Mouse (Mus musculus): Measurements from ENCODE around the gene Iqsec3. TPM values are rescaled to one million over a fixed set of nuclear protein-coding genes. Genes with fewer than 3 reads are reported as not detected.
"Not testable (repeated sequence)": the region's sequence is repeated elsewhere in the genome, so short reads cannot be mapped to it uniquely, and the experiment has no call there.

The Iqsec3 gene
- polyA plus RNA-seq, 1 experiment from 2014 or later: not detected

- Histone ChIP-seq H3K27me3 (no peaks in the 10 kb centered on the region), H3K9me3 (replicated peaks) (peaks cover 7% of the 10 kb centered on the region; the same call in 1 of the 2 replicates), H3K4me1 (replicated peaks) (no peaks in the 10 kb centered on the region), H3K9ac (no peak overlapping the region), H3K4me3 (replicated peaks) (no peak overlapping the region), H3K27ac (no peak overlapping the region), H3K4me2 (no peak overlapping the region), H3K36me3 (no peaks in the 10 kb centered on the region)
- no peak for ATAC-seq (ENCODE audit: low read depth)
- DNase-seq: no peak
- WGBS (ENCODE audit: insufficient replicate concordance): 71% methylated on average over 4 of the region's 4 CpGs
Observed at GRCm38 (mm10) chr6:121392610-121393252, 80.7 kb downstream of the Iqsec3 start.

DNA sequence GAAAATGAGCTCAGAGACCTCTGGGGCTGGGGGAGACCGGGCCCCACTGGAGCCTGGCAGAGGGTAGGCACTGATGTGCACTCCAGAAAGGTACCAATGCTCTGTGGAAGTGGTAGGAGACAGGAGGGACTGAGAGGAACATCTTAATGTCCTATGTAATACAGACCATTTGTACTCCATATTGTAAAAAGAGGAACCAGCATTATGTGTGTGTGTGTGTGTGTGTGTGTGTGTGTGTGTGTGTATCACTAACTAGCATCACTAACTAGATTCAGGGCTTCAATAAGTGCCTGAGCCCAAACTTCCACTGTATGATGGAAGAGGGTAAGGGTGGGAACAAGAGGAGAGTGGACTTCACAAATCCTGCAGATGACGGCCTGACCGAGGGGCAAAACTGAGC lies 88.1 kb downstream of the Iqsec3 start:
- Histone ChIP-seq H3K27me3 (no peaks in the 10 kb centered on the region), H3K4me1 (replicated peaks) (no peaks in the 10 kb centered on the region)
- WGBS (ENCODE audit: insufficient replicate concordance): 74% methylated on average over 3 of the region's 3 CpGs

GRCm38 (mm10) chr6:121382071-121382470 lies 91.4 kb downstream of the Iqsec3 start:
- Histone ChIP-seq H3K4me1 (replicated peaks) (no peaks in the 10 kb centered on the region), H3K27ac (no peak overlapping the region), H3K27me3 (no peaks in the 10 kb centered on the region), H3K9me3 (replicated peaks) (no peaks in the 10 kb centered on the region), H3K36me3 (no peaks in the 10 kb centered on the region), H3K9ac (no peak overlapping the region), H3K4me3 (replicated peaks) (no peak overlapping the region), H3K4me2 (no peak overlapping the region)
- DNase-seq: no peak
- no peak for ATAC-seq (ENCODE audit: low read depth)
- WGBS (ENCODE audit: insufficient replicate concordance): 53% methylated on average over 10 of the region's 10 CpGs

More for the DNA sequence above, 88.1 kb downstream of the Iqsec3 start:
- H3K9ac ChIP-seq: no peak overlapping the region
- no peaks in the 10 kb centered on the region for H3K9me3 ChIP-seq (replicated peaks)
- ATAC-seq (ENCODE audit: low read depth) (no peak), DNase-seq (no peak)
- no peak overlapping the region for H3K4me2 ChIP-seq
- H3K36me3 ChIP-seq: no peaks in the 10 kb centered on the region
- no peak overlapping the region for H3K4me3 ChIP-seq (replicated peaks)
- no peak overlapping the region for H3K27ac ChIP-seq

DNA sequence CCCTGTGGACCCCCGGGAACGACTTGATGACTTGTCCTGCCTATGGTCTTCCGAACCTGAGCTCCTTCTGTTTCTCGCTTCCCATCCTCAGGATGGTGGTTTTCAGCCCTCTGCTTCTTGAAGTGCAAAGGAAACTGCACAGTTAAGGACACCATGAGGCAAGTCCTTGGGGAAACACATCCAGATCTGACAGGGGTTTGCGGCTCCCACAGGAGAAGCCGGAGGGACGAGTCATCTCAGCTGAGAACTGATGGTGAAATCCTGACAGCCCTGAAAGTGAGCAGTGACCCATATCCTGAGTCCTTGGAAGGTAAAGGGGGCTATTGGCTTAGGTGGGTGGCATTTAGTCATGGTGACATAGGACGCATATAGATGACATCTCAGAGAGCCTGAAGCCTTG lies 92.9 kb downstream of the Iqsec3 start:
- WGBS (ENCODE audit: insufficient replicate concordance): 62% methylated on average over 8 of the region's 8 CpGs
- no peak overlapping the region for H3K4me3 ChIP-seq (replicated peaks)
- H3K9ac ChIP-seq: no peak overlapping the region
- no peak overlapping the region for H3K4me2 ChIP-seq
- H3K9me3 ChIP-seq (replicated peaks): no peaks in the 10 kb centered on the region
- ATAC-seq (ENCODE audit: low read depth): no peak
- DNase-seq: no peak
- H3K27ac ChIP-seq: no peak overlapping the region
- no peaks in the 10 kb centered on the region for H3K27me3 ChIP-seq
- H3K4me1 ChIP-seq (replicated peaks): no peaks in the 10 kb centered on the region
- no peaks in the 10 kb centered on the region for H3K36me3 ChIP-seq

DNA sequence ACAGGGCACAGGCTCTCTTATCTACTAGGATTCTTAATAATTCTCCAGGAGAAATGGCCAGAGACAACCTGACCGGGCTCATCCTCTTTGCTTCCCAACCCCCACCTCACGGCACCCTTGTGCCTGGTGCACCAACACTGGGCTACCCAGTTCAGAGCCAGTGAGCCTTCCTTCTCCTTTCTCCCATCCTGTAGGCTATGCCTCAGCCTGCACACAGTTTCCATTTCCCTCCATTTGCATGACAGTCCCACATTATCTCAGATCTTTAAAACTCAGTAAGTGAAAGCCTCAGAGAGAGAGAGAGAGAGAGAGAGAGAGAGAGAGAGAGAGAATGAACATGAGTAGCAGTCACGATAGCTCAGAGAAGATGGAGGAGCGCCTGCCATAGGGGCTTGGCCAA lies 95.2 kb downstream of the Iqsec3 start:
- Histone ChIP-seq H3K4me2 (no peak overlapping the region), H3K4me3 (replicated peaks) (no peak overlapping the region), H3K27ac (no peak overlapping the region), H3K9ac (no peak overlapping the region), H3K27me3 (no peaks in the 10 kb centered on the region), H3K9me3 (replicated peaks) (no peaks in the 10 kb centered on the region), H3K36me3 (no peaks in the 10 kb centered on the region), H3K4me1 (replicated peaks) (no peaks in the 10 kb centered on the region)
- DNase-seq: no peak
- WGBS (ENCODE audit: insufficient replicate concordance): 52% methylated on average over 4 of the region's 4 CpGs
- no peak for ATAC-seq (ENCODE audit: low read depth)

- no peak overlapping the region for H3K27ac ChIP-seq
- no peak overlapping the region for H3K9ac ChIP-seq
- H3K4me2 ChIP-seq: no peak overlapping the region
- H3K36me3 ChIP-seq: no peaks in the 10 kb centered on the region
- no peaks in the 10 kb centered on the region for H3K9me3 ChIP-seq (replicated peaks)
- DNase-seq (no peak), ATAC-seq (ENCODE audit: low read depth) (no peak)
- 49% methylated on average over 12 of the region's 12 CpGs for WGBS (ENCODE audit: insufficient replicate concordance)
- H3K4me3 ChIP-seq (replicated peaks): no peak overlapping the region
- no peaks in the 10 kb centered on the region for H3K27me3 ChIP-seq
- no peaks in the 10 kb centered on the region for H3K4me1 ChIP-seq (replicated peaks)
Observed at GRCm38 (mm10) chr6:121376159-121376558, 97.3 kb downstream of the Iqsec3 start.

DNA sequence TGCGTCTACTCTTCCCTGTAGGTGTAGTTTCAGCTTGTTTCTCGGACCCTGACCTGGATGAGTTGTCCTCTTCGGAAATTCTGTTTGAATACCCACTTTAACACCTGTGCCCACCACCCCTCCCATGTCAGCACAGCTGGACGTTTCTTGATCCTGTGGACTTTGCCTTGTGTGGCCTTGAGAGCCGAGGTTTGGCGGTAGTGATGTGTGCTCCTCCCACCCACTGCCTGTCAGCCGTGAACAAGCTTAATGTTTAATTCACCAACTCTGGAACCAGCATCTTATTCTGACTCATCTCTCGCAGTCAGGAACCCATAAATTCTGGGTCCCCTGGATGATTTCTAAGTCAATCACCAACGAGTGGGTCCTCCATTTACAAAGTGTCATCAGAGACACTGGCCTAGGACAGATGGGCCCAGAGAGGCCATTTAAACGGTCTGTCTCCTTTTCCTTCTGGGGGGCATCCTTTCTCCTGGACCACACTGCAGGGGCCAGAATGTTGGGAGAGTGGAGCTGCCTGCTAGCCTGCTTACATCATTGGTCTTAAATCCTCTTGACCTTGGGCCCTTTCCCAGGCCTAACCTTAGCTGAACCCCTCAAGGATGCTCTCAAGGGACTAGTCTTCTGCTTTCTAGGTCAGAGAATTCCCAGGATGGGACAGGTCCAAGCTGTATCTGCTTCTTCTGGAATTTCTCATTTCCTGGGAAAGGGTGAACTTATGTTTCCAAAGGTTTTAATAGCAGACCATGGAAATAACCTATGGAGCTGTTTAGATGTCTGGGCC lies 102.1 kb downstream of the Iqsec3 start:
- Histone ChIP-seq H3K4me2 (no peak overlapping the region), H3K4me1 (replicated peaks) (no peaks in the 10 kb centered on the region), H3K9me3 (replicated peaks) (no peaks in the 10 kb centered on the region), H3K27ac (no peak overlapping the region), H3K27me3 (no peaks in the 10 kb centered on the region), H3K36me3 (no peaks in the 10 kb centered on the region), H3K4me3 (replicated peaks) (no peak overlapping the region), H3K9ac (no peak overlapping the region)
- DNase-seq (no peak), ATAC-seq (ENCODE audit: low read depth) (no peak)
- WGBS (ENCODE audit: insufficient replicate concordance): 55% methylated on average over 10 of the region's 10 CpGs

GRCm38 (mm10) chr6:121367099-121367498 lies 106.4 kb downstream of the Iqsec3 start:
- WGBS (ENCODE audit: insufficient replicate concordance): 52% methylated on average over 3 of the region's 3 CpGs

DNA sequence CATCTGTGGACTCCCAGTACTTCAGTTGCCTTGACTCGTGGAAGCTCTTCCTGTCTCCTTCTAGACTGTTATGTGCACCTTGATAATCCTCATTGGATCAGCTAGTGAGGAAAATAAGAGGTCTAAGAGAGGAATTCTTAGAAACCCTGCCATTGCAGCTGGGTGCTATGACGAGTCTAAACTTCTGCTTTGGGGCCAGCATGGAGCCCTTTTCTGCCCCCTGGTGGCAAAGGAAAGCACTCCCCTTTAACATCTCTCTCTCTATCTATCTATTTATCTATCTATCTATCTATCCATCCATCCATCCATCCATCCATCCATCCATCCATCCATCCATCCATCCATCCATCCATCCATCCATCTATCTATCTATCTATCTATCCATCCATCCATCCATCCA lies 106.9 kb downstream of the Iqsec3 start:
- not testable (repeated sequence) for H3K9me3 ChIP-seq (replicated peaks); H3K4me3 ChIP-seq (replicated peaks); H3K4me1 ChIP-seq (replicated peaks); H3K9ac ChIP-seq; H3K4me2 ChIP-seq; H3K27ac ChIP-seq; ATAC-seq (ENCODE audit: low read depth); DNase-seq; H3K27me3 ChIP-seq; H3K36me3 ChIP-seq
- WGBS (ENCODE audit: insufficient replicate concordance): 5% methylated on average over 2 of the region's 2 CpGs

More at GRCm38 (mm10) chr6:121367099-121367498, 106.4 kb downstream of the Iqsec3 start:
- no peaks in the 10 kb centered on the region for H3K36me3 ChIP-seq
- no peaks in the 10 kb centered on the region for H3K27me3 ChIP-seq
- no peaks in the 10 kb centered on the region for H3K9me3 ChIP-seq (replicated peaks)
- no peaks in the 10 kb centered on the region for H3K4me1 ChIP-seq (replicated peaks)
- no peak overlapping the region for H3K9ac ChIP-seq
- no peak for ATAC-seq (ENCODE audit: low read depth)
- no peak for DNase-seq
- H3K27ac ChIP-seq: no peak overlapping the region
- H3K4me3 ChIP-seq (replicated peaks): no peak overlapping the region
- no peak overlapping the region for H3K4me2 ChIP-seq

GRCm38 (mm10) chr6:121363956-121364355 lies 109.5 kb downstream of the Iqsec3 start:
- 57% methylated on average over 4 of the region's 4 CpGs for WGBS (ENCODE audit: insufficient replicate concordance)
- H3K4me3 ChIP-seq (replicated peaks): no peak overlapping the region
- ATAC-seq (ENCODE audit: low read depth) (no peak), DNase-seq (no peak)
- H3K27me3 ChIP-seq: no peaks in the 10 kb centered on the region
- no peak overlapping the region for H3K4me2 ChIP-seq
- H3K27ac ChIP-seq: no peak overlapping the region
- H3K36me3 ChIP-seq: no peaks in the 10 kb centered on the region
- H3K9me3 ChIP-seq (replicated peaks): no peaks in the 10 kb centered on the region
- no peaks in the 10 kb centered on the region for H3K4me1 ChIP-seq (replicated peaks)
- no peak overlapping the region for H3K9ac ChIP-seq

DNA sequence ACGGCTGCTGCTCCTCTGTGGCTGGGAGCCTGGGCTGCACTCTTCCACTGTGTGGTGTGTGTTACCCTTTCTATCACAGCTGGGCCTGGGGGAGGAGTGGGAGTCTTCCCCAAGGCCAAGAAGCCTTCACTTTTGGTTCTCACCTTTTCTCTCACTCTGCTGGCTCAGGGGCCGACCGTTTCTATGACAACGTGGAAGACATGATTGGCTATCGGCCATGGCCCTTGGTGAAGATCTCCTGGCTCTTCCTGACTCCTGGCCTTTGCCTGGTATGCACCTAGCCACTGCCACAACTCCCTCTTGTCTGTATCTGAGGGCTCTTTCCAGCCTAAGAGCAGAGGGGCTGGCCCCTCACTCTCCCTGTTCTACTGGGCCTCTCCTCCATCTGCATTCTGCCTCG lies 110.4 kb downstream of the Iqsec3 start:
- Histone ChIP-seq H3K27me3 (no peaks in the 10 kb centered on the region), H3K4me3 (replicated peaks) (no peak overlapping the region), H3K9me3 (replicated peaks) (no peaks in the 10 kb centered on the region), H3K4me2 (no peak overlapping the region), H3K9ac (no peak overlapping the region), H3K36me3 (no peaks in the 10 kb centered on the region), H3K27ac (no peak overlapping the region), H3K4me1 (replicated peaks) (no peaks in the 10 kb centered on the region)
- no peak for ATAC-seq (ENCODE audit: low read depth)
- WGBS (ENCODE audit: insufficient replicate concordance): 64% methylated on average over 6 of the region's 6 CpGs
- DNase-seq: no peak

- no peaks in the 10 kb centered on the region for H3K4me1 ChIP-seq (replicated peaks)
- no peak overlapping the region for H3K27ac ChIP-seq
- H3K9me3 ChIP-seq (replicated peaks): no peaks in the 10 kb centered on the region
- H3K27me3 ChIP-seq: no peaks in the 10 kb centered on the region
- H3K9ac ChIP-seq: no peak overlapping the region
- H3K4me3 ChIP-seq (replicated peaks): no peak overlapping the region
- ATAC-seq (ENCODE audit: low read depth) (no peak), DNase-seq (no peak)
- no peaks in the 10 kb centered on the region for H3K36me3 ChIP-seq
- H3K4me2 ChIP-seq: no peak overlapping the region
- WGBS (ENCODE audit: insufficient replicate concordance): 73% methylated on average over 6 of the region's 6 CpGs
Observed at GRCm38 (mm10) chr6:121357232-121357631, 116.2 kb downstream of the Iqsec3 start.

All from liver, embryonic 13.5 days (tissue).